Mouse (Mus musculus): ENCODE measurements around the gene Cep112. TPM values are rescaled to one million over a fixed set of nuclear protein-coding genes. Genes with fewer than 3 reads are reported as not detected.

Gene Cep112
- polyA plus RNA-seq, 1 experiment, result 0.97 TPM

GRCm38 (mm10) chr11:108425592-108425921, 565 bp downstream of the Cep112 start:
- Histone ChIP-seq H3K79me2 (ENCODE audit: control insufficient read depth, insufficient read depth) (no peaks in the 10 kb centered on the region), H3K79me3 (ENCODE audit: low read depth) (no peaks in the 10 kb centered on the region), H3K27me3 (ENCODE audit: control insufficient read depth, insufficient read depth, insufficient read length) (no peaks in the 10 kb centered on the region), H3K4me3 (ENCODE audit: insufficient read depth, poor library complexity, severe bottlenecking) (peak overlapping the region; percentile 46), H3K36me3 (ENCODE audit: control insufficient read depth, insufficient read depth) (no peaks in the 10 kb centered on the region), H3ac (ENCODE audit: control insufficient read depth, insufficient read length, low read depth) (peak overlapping the region; percentile 60)
- no peak for TF ChIP-seq USF1 (IDR thresholded peaks at IDR 0.05; ENCODE audit: low read depth)
- no peak for TF ChIP-seq MYOG (IDR thresholded peaks at IDR 0.05; ENCODE audit: control insufficient read depth, extremely low read depth, insufficient read length)
- no peak for TF ChIP-seq MYOD1 (IDR thresholded peaks at IDR 0.05; ENCODE audit: control insufficient read depth, insufficient read length, low read depth)
- no peak for TF ChIP-seq MAX (IDR thresholded peaks at IDR 0.05)
- no peak for TF ChIP-seq CEBPB (IDR thresholded peaks at IDR 0.05; ENCODE audit: low read depth)
- no peak for TF ChIP-seq CTCF (IDR thresholded peaks at IDR 0.05; ENCODE audit: control insufficient read depth, insufficient read depth, insufficient read length)
- TF ChIP-seq FOSL1 (IDR thresholded peaks at IDR 0.05; ENCODE audit: insufficient read depth, low read length, poor library complexity, severe bottlenecking), result no peak

- no peaks in the 10 kb centered on the region for H3K27me3 ChIP-seq (ENCODE audit: control insufficient read depth, insufficient read depth, insufficient read length)
- TF ChIP-seq MYOD1 (IDR thresholded peaks at IDR 0.05; ENCODE audit: control insufficient read depth, insufficient read length, low read depth) (no peak), FOSL1 (IDR thresholded peaks at IDR 0.05; ENCODE audit: insufficient read depth, low read length, poor library complexity, severe bottlenecking) (no peak), USF1 (IDR thresholded peaks at IDR 0.05; ENCODE audit: low read depth) (no peak), CTCF (IDR thresholded peaks at IDR 0.05; ENCODE audit: control insufficient read depth, insufficient read depth, insufficient read length) (no peak), CEBPB (IDR thresholded peaks at IDR 0.05; ENCODE audit: low read depth) (no peak), MYOG (IDR thresholded peaks at IDR 0.05; ENCODE audit: control insufficient read depth, extremely low read depth, insufficient read length) (no peak)
- H3K36me3 ChIP-seq (ENCODE audit: control insufficient read depth, insufficient read depth), result no peaks in the 10 kb centered on the region
- H3K79me2 ChIP-seq (ENCODE audit: control insufficient read depth, insufficient read depth), result no peaks in the 10 kb centered on the region
- H3ac ChIP-seq (ENCODE audit: control insufficient read depth, insufficient read length, low read depth), result no peak overlapping the region
- no peaks in the 10 kb centered on the region for H3K79me3 ChIP-seq (ENCODE audit: low read depth)
- no peak overlapping the region for H3K4me3 ChIP-seq (ENCODE audit: insufficient read depth, poor library complexity, severe bottlenecking)
Measured at GRCm38 (mm10) chr11:108426086-108426485, 1.1 kb downstream of the Cep112 start.

- no peak overlapping the region for H3ac ChIP-seq (ENCODE audit: control insufficient read depth, insufficient read length, low read depth)
- TF ChIP-seq MYOG (IDR thresholded peaks at IDR 0.05; ENCODE audit: control insufficient read depth, extremely low read depth, insufficient read length) (no peak), MYOD1 (IDR thresholded peaks at IDR 0.05; ENCODE audit: control insufficient read depth, insufficient read length, low read depth) (no peak), USF1 (IDR thresholded peaks at IDR 0.05; ENCODE audit: low read depth) (no peak), CTCF (IDR thresholded peaks at IDR 0.05; ENCODE audit: control insufficient read depth, insufficient read depth, insufficient read length) (no peak), MAX (IDR thresholded peaks at IDR 0.05) (no peak), FOSL1 (IDR thresholded peaks at IDR 0.05; ENCODE audit: insufficient read depth, low read length, poor library complexity, severe bottlenecking) (no peak), CEBPB (IDR thresholded peaks at IDR 0.05; ENCODE audit: low read depth) (no peak)
- H3K27me3 ChIP-seq (ENCODE audit: control insufficient read depth, insufficient read depth, insufficient read length), result no peaks in the 10 kb centered on the region
- no peaks in the 10 kb centered on the region for H3K36me3 ChIP-seq (ENCODE audit: control insufficient read depth, insufficient read depth)
- no peaks in the 10 kb centered on the region for H3K79me3 ChIP-seq (ENCODE audit: low read depth)
- H3K79me2 ChIP-seq (ENCODE audit: control insufficient read depth, insufficient read depth), result no peaks in the 10 kb centered on the region
- H3K4me3 ChIP-seq (ENCODE audit: insufficient read depth, poor library complexity, severe bottlenecking), result no peak overlapping the region
Measured at GRCm38 (mm10) chr11:108427191-108427590, 2.2 kb downstream of the Cep112 start.

- Histone ChIP-seq H3K79me3 (ENCODE audit: low read depth) (no peaks in the 10 kb centered on the region), H3K36me3 (ENCODE audit: control insufficient read depth, insufficient read depth) (no peaks in the 10 kb centered on the region), H3ac (ENCODE audit: control insufficient read depth, insufficient read length, low read depth) (no peak overlapping the region), H3K27me3 (ENCODE audit: control insufficient read depth, insufficient read depth, insufficient read length) (no peaks in the 10 kb centered on the region), H3K4me3 (ENCODE audit: insufficient read depth, poor library complexity, severe bottlenecking) (no peak overlapping the region), H3K79me2 (ENCODE audit: control insufficient read depth, insufficient read depth) (no peaks in the 10 kb centered on the region)
- TF ChIP-seq FOSL1 (IDR thresholded peaks at IDR 0.05; ENCODE audit: insufficient read depth, low read length, poor library complexity, severe bottlenecking) (no peak), MYOD1 (IDR thresholded peaks at IDR 0.05; ENCODE audit: control insufficient read depth, insufficient read length, low read depth) (no peak), USF1 (IDR thresholded peaks at IDR 0.05; ENCODE audit: low read depth) (no peak), MYOG (IDR thresholded peaks at IDR 0.05; ENCODE audit: control insufficient read depth, extremely low read depth, insufficient read length) (no peak)
Measured at GRCm38 (mm10) chr11:108429076-108429475, 4.1 kb downstream of the Cep112 start.

GRCm38 (mm10) chr11:108443893-108444563, 19.0 kb downstream of the Cep112 start:
- TF ChIP-seq MAX (IDR thresholded peaks at IDR 0.05) (no peak), USF1 (IDR thresholded peaks at IDR 0.05; ENCODE audit: low read depth) (no peak), FOSL1 (IDR thresholded peaks at IDR 0.05; ENCODE audit: insufficient read depth, low read length, poor library complexity, severe bottlenecking) (no peak), MYOD1 (IDR thresholded peaks at IDR 0.05; ENCODE audit: control insufficient read depth, insufficient read length, low read depth) (no peak), MYOG (IDR thresholded peaks at IDR 0.05; ENCODE audit: control insufficient read depth, extremely low read depth, insufficient read length) (no peak), CTCF (IDR thresholded peaks at IDR 0.05; ENCODE audit: control insufficient read depth, insufficient read depth, insufficient read length) (no peak), CEBPB (IDR thresholded peaks at IDR 0.05; ENCODE audit: low read depth) (no peak)
- no peaks in the 10 kb centered on the region for H3K27me3 ChIP-seq (ENCODE audit: control insufficient read depth, insufficient read depth, insufficient read length)
- H3K79me3 ChIP-seq (ENCODE audit: low read depth), result no peaks in the 10 kb centered on the region
- H3K4me3 ChIP-seq (ENCODE audit: insufficient read depth, poor library complexity, severe bottlenecking), result no peak overlapping the region
- no peaks in the 10 kb centered on the region for H3K36me3 ChIP-seq (ENCODE audit: control insufficient read depth, insufficient read depth)
- H3K79me2 ChIP-seq (ENCODE audit: control insufficient read depth, insufficient read depth), result no peaks in the 10 kb centered on the region
- H3ac ChIP-seq (ENCODE audit: control insufficient read depth, insufficient read length, low read depth), result no peak overlapping the region

- no peaks in the 10 kb centered on the region for H3K36me3 ChIP-seq (ENCODE audit: control insufficient read depth, insufficient read depth)
Measured at GRCm38 (mm10) chr11:108447148-108447547, 22.2 kb downstream of the Cep112 start.

More at GRCm38 (mm10) chr11:108447148-108447547, 22.2 kb downstream of the Cep112 start:
- Histone ChIP-seq H3K79me3 (ENCODE audit: low read depth) (no peaks in the 10 kb centered on the region), H3K79me2 (ENCODE audit: control insufficient read depth, insufficient read depth) (no peaks in the 10 kb centered on the region), H3ac (ENCODE audit: control insufficient read depth, insufficient read length, low read depth) (no peak overlapping the region), H3K4me3 (ENCODE audit: insufficient read depth, poor library complexity, severe bottlenecking) (no peak overlapping the region), H3K27me3 (ENCODE audit: control insufficient read depth, insufficient read depth, insufficient read length) (no peaks in the 10 kb centered on the region)
- TF ChIP-seq CTCF (IDR thresholded peaks at IDR 0.05; ENCODE audit: control insufficient read depth, insufficient read depth, insufficient read length) (no peak), MYOD1 (IDR thresholded peaks at IDR 0.05; ENCODE audit: control insufficient read depth, insufficient read length, low read depth) (no peak), MAX (IDR thresholded peaks at IDR 0.05) (no peak)
